Mouse (Mus musculus): ENCODE data around the gene Itgb7.

The Itgb7 gene

DNA sequence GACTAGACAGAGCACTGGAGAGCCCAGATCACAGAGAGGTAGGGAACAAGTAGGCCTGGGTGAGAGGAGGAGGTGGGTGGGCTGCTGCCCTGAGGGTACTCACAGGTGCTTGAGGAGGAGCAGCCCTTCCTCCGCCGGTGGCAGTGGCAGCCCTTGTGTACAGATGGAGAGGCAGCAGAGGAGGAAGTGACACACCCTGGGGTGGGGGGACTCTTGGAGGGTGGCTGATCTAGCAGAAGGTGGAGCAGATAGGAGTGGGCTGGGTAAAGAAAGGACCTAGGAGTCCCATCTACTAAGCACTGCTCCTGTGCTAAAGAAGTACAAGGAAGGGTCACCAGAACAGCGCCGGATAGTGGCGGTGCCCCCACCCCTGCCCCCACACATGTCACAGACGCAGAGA lies at the start of gene Itgb7:
Itgb7 (minus strand) TSS at position 197 of the 400 bp plus-strand sequence.
- in situ Hi-C loops (cut with MboI; ENCODE audit: low pct_unique_long_range_greater_than_20kb in 1 of 2, low sequenced_read_pairs in 2 of 2, unreplicated experiment in 1 of 2), result no loop called here

DNA sequence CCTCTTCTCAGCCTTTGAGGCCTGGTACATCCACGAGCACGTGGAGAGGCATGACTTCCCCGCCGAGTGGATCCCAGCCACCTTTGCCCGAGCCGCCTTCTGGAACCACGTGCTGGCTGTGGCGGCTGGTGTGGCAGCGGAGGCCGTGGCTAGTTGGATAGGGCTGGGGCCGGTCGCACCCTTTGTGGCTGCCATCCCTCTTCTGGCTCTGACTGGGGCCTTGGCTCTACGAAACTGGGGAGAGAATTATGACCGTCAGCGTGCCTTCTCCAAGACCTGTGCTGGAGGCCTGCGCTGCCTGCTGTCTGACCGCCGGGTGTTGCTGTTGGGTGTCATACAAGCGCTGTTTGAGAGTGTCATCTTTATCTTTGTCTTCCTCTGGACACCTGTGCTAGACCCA lies 48.9 kb upstream of the Itgb7 start:
- in situ Hi-C loops (cut with MboI; ENCODE audit: low pct_unique_long_range_greater_than_20kb in 1 of 2, low sequenced_read_pairs in 2 of 2, unreplicated experiment in 1 of 2), result no loop called here

DNA sequence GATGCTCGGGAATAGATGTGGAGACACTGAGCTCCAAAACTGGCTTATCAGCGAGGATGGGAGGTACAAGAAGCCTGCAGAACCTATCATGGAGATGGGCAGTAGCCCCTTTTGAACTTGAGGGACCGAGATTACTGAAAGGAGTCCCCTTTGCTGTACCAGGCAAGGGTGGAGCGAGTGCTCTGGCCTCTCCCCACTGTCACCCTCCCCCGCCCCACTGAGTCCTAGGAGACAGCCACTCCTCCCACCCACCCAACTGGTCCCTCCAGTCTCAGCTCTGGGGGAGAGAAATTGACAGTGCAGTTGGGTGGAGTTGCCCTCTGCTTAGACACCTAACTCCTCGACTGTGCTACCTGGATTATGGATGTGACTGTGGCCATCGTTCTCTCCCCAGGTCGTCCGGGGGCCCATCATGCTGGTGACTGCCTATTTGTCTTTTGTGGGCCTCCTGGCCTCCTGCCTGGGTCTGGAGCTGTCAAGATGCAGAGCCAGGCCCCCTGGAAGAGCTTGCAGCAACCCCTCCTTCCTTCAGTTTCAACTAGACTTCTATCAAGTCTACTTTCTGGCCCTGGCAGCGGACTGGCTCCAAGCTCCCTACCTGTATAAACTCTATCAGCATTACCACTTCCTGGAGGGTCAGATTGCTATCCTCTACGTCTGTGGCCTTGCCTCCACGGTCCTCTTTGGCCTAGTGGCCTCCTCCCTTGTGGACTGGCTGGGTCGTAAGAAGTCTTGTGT lies 48.2 kb upstream of the Itgb7 start:
- in situ Hi-C loops (cut with MboI; ENCODE audit: low pct_unique_long_range_greater_than_20kb in 1 of 2, low sequenced_read_pairs in 2 of 2, unreplicated experiment in 1 of 2), result no loop called here

DNA sequence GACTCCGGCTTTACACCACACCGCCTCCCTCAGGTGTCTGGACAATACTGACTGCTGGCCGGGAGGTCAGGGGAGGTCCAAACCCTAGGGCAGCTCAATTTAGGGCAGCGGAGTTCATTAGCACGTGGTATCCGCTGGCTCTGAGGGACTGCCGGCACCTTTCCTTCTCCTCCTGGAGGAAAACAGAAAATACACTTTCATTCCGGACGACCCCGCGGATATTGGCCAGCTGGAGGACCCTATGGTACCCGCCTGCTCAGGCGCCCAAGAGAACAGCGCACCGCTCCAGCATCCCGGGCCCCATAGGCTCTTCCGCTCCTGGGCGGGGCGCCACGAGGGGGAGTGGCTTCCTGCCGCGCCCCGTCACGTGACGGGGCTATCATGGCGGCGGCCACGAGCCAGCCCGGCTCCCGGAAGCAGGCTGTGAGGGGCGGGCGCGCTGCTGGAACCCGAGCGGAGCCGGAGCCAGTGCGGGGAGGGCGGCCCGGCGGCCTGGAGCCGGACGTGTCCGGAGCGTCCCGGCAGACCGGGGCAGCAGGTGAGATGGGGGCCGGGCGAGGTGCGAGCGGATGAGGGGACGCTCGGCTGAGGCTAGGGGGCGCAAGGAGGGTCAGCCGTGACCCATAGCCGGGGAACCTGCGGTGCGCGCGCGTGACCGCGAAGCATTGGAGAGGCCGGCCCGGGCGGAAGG lies 47.5 kb upstream of the Itgb7 start, which contains the start of gene Mfsd5:
Mfsd5 (plus strand) TSS at position 363 of the 691 bp plus-strand sequence.
- in situ Hi-C loops (cut with MboI; ENCODE audit: low pct_unique_long_range_greater_than_20kb in 1 of 2, low sequenced_read_pairs in 2 of 2, unreplicated experiment in 1 of 2), result no loop called here

DNA sequence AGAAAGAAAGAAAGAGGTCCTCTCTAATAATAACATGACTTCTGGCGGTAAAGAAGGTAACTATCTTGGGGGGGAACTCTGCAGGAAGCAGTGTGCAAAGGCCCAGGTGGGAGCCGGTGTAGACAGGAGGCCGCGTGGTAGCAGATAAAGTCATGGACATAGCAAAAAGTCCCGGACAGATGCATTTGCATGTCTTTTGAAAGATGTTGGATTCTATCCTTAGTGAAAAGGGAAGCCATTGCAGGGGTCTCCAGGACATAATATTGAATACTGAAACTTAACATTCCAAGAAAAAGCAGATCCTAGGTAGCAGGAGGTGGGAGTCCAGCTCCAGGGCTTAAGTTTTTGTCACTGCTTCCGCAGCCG lies 47.0 kb upstream of the Itgb7 start:
- in situ Hi-C loops (cut with MboI; ENCODE audit: low pct_unique_long_range_greater_than_20kb in 1 of 2, low sequenced_read_pairs in 2 of 2, unreplicated experiment in 1 of 2), result no loop called here

DNA sequence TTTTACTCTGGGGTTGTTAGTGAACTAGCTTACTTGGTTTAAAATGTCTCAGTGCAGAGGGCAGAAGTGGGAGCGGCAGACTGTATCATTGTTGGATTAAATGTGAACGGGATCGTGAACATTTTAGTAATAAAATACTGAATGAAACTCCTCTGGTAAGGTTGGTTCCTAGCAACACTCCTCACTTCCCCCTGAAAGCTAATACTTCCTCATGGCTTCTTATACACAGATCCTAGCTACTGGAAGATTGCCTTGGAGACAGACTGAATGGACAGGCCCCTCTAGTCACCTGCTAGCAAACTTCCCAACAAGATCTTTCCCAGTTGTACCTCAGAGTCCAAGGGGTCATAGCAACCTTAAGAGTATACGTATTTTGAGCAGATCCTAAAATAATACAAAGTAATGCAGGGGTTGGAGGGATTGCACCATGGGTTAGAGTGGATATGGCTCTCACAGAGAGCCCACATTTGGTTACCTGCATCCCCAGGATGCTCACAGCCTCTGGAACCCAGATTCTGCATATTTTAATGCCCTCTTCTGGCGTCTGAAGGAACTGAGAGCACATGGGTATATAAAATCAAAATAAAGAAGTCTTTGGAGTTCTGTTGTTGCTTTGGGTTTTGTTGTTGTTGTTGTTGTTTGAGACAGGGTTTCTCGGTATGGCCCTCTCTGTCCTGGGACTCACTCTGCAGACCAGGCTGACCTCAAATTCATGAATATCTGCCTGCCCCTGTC lies 42.4 kb upstream of the Itgb7 start:
- in situ Hi-C loops (cut with MboI; ENCODE audit: low pct_unique_long_range_greater_than_20kb in 1 of 2, low sequenced_read_pairs in 2 of 2, unreplicated experiment in 1 of 2), result loop anchor here in 1 of 2 experiments (5.0 kb wide), 1 partner anchor 37 kb away; no protein-coding TSS in a partner anchor

DNA sequence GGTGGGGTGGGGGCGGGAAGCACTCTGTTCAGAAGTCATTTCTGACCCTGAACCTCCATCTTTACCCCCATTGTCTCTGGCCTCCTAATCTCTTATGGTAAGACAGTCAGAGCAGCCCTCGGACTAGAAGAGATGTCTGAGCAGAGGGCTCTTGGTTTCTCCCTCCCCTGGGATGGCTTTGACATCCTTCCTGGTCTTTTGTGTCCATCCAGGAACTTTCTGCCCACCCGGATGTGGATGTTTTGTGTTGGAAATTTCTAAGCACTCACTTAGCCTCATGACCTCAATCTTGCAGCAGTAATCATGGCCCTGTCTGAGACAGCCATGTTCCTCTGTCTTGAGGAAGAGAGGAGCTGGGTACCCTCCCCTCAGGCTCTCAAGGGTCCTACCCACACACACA lies 39.7 kb upstream of the Itgb7 start:
- in situ Hi-C loops (cut with MboI; ENCODE audit: low pct_unique_long_range_greater_than_20kb in 1 of 2, low sequenced_read_pairs in 2 of 2, unreplicated experiment in 1 of 2), result loop anchor here in 1 of 2 experiments (5.0 kb wide), 1 partner anchor 34 kb away; no protein-coding TSS in a partner anchor

DNA sequence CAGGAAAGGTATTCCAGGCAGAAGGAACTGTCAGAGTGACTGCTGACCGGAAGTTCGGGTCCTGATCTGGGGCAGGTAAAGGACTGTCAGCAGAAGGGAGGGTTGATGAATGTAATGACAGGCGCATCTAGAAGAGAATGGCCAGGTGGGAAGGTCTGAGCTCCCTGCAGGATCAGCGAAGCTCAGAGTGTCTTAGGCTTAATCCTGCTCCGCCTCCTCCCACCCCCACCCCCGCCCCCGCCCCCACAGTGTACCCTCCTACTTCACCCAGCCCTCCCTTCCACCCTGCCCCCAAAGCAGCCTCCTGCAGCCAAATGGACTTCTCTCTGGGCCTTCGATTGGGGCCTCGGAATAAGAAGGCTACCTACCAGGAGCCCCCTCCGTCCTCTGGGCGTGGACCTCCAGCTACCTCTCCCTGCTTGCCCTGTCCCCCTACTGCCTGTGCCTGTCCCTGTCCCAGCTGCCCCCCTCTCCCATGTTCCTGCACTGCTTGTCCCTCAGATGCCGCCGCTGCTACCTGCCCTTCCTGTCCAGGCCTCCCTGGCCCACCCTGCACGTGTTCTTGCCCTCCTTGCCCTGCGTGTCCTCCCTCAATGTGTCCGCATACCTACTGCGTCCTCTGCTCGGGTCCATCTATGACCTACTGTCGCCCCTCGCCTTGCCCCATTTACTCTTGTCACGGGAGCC lies 38.7 kb upstream of the Itgb7 start, which contains the start of gene Gm9918:
Gm9918 (plus strand) TSS at position 290 of the 687 bp plus-strand sequence.
- in situ Hi-C loops (cut with MboI; ENCODE audit: low pct_unique_long_range_greater_than_20kb in 1 of 2, low sequenced_read_pairs in 2 of 2, unreplicated experiment in 1 of 2), result loop anchor here in 1 of 2 experiments (5.0 kb wide), 1 partner anchor 33 kb away; no protein-coding TSS in a partner anchor

DNA sequence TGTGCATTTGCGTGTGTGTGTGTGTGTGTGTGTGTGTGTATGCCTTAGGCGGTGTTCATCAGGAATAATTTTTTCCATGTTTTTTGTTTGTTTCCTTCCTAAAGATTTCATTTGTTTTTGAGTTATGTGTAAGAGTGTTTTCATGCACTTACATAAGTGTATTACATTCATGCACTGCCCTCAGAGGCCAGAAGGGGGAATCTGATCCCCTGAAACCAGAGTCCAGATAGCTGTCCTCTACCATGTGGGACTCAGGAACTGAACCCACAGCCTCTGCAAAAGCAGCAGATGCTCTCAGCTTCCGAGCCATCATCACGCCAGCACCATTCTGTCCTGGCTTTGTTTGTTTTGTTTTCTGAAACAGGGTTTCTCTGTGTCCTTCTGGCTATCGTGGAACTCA lies 33.8 kb upstream of the Itgb7 start:
- in situ Hi-C loops (cut with MboI; ENCODE audit: low pct_unique_long_range_greater_than_20kb in 1 of 2, low sequenced_read_pairs in 2 of 2, unreplicated experiment in 1 of 2), result no loop called here

DNA sequence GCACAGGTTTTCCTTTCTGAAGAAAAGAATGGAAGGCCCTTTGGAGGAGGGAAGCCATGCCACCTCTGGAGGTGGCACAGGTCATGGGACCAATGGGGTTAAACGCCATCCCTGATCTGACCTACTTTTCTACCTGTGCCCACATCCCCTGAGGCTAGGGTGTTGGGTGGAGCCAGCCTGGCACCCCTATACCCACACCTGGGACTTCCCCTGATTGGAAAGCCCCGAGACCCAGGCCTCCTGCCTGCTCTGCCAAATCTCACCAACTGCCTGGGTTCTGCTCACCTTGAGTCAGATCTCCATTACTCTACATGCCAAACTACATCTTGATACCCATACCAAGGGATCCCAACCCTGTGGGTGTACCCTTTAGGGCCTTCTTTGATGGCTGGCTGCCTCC lies 31.3 kb upstream of the Itgb7 start:
- in situ Hi-C loops (cut with MboI; ENCODE audit: low pct_unique_long_range_greater_than_20kb in 1 of 2, low sequenced_read_pairs in 2 of 2, unreplicated experiment in 1 of 2), result no loop called here

DNA sequence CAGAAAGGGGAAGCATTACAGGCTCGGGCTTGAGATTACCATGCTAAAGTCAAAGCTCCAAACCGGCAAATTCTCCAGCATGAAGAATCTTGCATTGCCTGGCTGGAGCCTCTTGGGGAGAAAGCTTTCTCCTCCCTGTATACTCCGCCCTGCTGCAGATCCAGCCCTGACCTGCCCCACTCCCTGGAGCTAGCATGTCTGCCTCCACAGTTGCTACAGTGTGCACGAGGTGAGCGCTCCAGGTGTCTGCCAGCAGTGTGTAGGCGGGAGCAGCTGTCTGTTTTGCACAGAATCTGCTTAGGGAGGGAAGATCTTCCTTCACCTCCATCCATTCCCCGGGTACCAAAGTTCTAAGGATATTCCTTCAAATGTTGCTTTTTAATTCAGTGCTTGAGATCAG lies 30.8 kb upstream of the Itgb7 start:
- in situ Hi-C loops (cut with MboI; ENCODE audit: low pct_unique_long_range_greater_than_20kb in 1 of 2, low sequenced_read_pairs in 2 of 2, unreplicated experiment in 1 of 2), result no loop called here

DNA sequence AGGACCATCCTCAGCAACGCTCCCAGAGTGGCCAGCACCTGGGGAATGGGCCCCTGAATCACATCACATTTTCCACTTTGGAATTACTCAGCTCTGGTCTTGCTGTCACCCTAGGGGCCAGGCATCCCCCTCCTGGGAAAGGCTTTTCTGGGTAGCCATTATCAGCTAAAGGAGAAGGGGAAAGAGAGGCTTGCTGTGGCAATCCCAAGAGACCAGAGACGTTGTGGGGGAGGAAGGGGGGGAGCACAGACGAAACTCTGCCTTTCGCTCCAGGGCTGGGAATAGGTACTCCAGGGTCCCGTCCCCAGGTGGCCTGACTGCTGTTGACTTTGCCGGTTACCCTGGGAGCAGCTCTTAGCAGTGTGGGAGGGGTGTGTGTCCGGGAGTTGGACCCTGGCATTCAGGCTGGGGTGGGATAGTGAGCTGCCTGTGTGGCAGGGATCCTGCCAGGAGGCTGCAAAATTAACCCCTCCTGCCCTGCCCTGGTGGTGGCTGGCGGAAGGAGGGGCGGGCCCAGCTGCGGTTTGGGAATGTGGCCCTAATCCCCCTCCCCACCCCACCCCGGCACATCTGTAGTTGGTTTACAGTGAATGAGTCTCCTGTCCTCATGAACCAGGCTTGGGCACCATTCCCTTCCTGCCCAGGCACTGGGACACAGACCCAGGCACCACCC lies 27.0 kb upstream of the Itgb7 start:
- in situ Hi-C loops (cut with MboI; ENCODE audit: low pct_unique_long_range_greater_than_20kb in 1 of 2, low sequenced_read_pairs in 2 of 2, unreplicated experiment in 1 of 2), result no loop called here

DNA sequence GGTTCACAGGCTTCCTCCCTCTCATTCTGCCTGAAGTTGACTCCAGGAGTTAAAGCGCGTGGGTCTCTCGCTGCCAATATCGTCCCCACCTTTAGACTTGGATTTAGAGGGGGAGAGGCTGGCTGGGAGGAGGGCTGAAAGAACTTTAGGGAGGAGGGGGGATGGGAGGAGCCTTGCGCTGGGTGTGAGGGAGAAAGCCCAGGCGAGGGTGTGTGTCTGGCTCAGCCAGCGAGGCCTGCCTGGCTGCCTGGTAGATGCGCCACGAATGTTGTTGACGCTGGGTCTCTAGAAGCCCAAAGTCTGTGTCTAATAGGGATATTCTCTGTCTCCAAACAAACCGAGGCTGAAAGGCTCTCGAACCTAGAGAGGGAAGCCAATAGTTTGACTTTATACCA lies 26.3 kb upstream of the Itgb7 start:
- in situ Hi-C loops (cut with MboI; ENCODE audit: low pct_unique_long_range_greater_than_20kb in 1 of 2, low sequenced_read_pairs in 2 of 2, unreplicated experiment in 1 of 2), result no loop called here

DNA sequence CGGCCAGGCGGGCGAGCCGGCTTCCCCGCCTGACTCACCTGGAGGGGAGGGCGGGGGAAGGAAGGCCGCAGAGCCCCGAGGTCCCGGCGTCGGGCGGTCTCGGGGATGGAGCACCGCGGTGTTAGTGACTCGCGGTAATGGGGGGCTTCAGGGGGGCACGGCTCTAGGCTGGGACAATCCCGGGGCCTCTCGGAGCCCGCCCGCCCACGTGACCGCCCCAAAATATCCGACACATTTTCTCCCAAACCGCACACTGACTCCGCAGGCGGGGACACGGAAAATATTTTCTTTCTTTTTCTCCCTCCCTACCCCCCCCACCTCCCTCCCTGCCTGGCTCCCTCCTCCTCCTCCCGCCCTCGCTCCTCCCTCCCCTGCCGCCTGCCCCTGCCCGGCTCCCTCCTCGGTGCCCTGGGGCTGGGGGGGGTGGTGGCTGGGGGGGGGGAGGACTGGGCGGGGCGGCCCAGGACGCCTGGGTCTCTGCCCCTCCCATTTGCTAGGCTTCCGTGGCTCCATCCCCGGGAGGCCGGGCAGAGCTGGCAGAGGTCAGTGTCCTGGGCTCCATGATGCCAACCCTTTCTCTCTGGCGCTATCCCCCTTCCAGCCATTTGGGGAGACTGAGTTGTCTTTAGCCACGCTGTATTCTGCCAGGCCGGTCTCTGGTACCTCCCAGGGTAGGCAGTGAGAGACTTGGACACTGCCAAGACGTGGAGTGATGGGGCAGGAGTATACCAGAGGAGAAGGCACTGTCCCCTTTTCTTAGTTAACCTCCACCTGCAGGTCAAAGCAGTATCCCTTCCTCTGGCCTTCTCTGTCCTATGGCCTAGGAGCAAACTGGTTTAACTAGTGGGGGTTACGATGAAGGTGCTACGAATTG lies 25.7 kb upstream of the Itgb7 start, which contains the start of gene Rarg:
Rarg (minus strand) TSS at position 316 of the 874 bp plus-strand sequence.
- in situ Hi-C loops (cut with MboI; ENCODE audit: low pct_unique_long_range_greater_than_20kb in 1 of 2, low sequenced_read_pairs in 2 of 2, unreplicated experiment in 1 of 2), result no loop called here

DNA sequence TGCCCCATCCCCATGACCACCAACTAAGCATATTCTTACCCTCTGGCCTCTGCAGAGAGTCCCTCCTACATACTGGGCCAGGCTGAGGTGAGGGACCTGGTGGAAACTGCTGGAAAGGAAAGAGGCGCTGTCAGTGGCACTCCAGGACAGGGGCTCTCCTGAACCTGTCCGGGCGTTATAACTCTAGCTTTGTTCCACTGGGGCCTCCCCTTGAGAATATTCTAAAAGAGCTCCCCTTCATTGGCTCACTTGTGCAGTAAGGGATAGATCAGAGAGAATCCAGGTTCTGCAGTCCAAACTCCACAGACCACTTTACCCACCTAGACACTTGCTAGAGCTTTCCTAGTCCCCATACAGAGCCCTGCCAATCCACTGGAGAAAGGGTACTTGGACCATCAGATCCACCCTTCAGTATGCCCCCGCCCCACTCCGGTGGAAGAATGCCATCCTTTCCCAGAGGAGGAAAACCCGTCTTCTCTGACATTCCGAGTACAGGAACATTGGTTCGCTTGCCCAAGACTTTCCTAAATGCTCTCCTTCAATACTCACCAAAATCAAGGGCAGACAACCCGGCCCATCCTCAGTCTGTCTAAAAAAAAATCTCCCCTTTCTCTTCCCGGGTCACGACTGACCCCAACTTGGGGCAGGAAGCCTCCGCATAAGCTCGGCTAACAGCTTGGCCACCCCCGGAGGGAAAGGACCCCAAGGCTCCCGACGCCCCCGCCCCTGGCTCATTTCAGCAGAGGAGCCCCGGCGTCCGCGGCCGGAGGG lies 24.9 kb upstream of the Itgb7 start:
- in situ Hi-C loops (cut with MboI; ENCODE audit: low pct_unique_long_range_greater_than_20kb in 1 of 2, low sequenced_read_pairs in 2 of 2, unreplicated experiment in 1 of 2), result no loop called here

DNA sequence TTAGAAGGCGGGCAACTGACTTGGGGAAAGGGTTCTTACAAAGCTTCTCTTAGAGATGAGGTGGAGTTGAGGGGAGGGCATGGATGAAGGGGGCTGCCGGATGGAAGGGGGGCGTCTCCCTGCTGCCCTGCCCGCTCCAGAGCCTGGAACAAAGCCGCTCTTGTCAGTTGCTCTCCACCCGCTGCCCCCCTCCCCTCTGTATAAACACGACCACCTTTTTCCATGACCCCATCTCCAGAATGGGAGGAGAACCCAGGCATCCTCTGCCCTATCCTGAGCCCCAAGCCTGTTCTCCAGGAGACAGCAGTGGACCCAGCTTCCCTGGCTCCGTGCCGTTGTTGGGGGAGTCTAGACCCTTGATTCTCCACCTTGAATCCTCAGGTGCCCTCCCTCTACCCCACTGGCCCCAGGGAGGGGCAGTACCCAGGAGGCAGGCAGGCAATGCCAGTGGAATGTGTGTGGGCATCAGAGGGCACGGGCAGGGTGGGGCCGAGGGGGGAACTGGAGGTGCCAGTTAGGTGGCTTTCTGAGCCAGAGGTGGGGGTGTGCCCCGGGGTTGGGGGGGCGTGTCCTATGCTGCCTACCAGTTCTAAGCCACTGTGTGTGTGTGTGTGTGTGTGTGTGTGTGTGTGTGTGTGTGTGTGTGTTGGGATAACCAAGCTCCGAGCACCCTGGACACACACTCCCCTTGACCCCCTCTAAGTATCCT lies 24.0 kb upstream of the Itgb7 start:
- in situ Hi-C loops (cut with MboI; ENCODE audit: low pct_unique_long_range_greater_than_20kb in 1 of 2, low sequenced_read_pairs in 2 of 2, unreplicated experiment in 1 of 2), result no loop called here
